Mouse (Mus musculus): ENCODE results near the gene Mroh9. TPM values are rescaled to one million over a fixed set of nuclear protein-coding genes. Genes with fewer than 3 reads are reported as not detected.

The Mroh9 gene
- total and polyA plus RNA-seq, 2 experiments = not detected

DNA sequence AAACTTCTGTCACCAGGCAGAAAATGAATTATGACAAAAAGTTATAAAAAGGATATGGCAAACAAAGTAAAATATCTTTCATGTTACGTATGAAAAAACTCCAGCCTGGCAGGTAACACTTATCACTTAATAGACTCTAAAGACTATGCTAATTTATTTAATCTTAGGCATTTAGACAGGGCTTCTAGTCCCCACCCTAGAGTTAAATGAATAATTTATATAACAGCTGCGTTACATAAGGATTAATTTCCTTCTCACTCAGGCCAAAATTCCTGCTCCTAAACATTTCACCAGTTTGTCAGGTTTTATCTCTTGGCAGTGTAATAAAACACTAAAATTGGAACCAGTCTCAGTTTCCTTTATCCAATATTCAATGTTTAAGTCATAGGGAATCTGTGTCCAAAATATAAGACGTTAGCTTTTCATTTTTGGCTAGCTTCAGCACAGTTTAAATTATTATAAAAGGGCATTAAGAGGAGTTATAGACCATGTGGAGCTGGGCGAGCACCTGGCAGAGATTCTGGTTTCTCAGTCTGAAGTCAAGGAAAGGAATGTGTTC is 84.1 kb downstream of the Mroh9 start:
- no peaks in the 10 kb centered on the region for H3K79me2 ChIP-seq (ENCODE audit: control insufficient read depth, insufficient read depth, low read length)
- 84% methylated on average over 4 of the region's 4 CpGs for WGBS
- H3K4me3 ChIP-seq (ENCODE audit: insufficient read depth, low read depth, low read length) = no peak overlapping the region
- H3K27me3 ChIP-seq (ENCODE audit: control insufficient read depth, insufficient read depth, low read length) = no peaks in the 10 kb centered on the region
- no peak for DNase-seq (ENCODE audit: extremely low read depth, low read depth, low spot score)
- no peaks in the 10 kb centered on the region for H3K36me3 ChIP-seq (ENCODE audit: control insufficient read depth, insufficient read depth, low read length)
- H3K4me1 ChIP-seq (ENCODE audit: control insufficient read depth, insufficient read depth, low read length) = no peaks in the 10 kb centered on the region
- H3K9ac ChIP-seq (ENCODE audit: low read depth, low read length) = no peak overlapping the region
- TF ChIP-seq CTCF (IDR thresholded peaks at IDR 0.05; ENCODE audit: low read depth, low read length) (no peak), POLR2A (IDR thresholded peaks at IDR 0.05; ENCODE audit: extremely low read depth, insufficient read depth, low read length) (no peak)
- H3K27ac ChIP-seq (replicated peaks; ENCODE audit: insufficient read depth, low read depth, low read length) = no peak overlapping the region

GRCm38 (mm10) chr1:162987546-162987945 is 97.9 kb downstream of the Mroh9 start:
- no peak for TF ChIP-seq CTCF (IDR thresholded peaks at IDR 0.05; ENCODE audit: low read depth, low read length)
- TF ChIP-seq POLR2A (IDR thresholded peaks at IDR 0.05; ENCODE audit: extremely low read depth, insufficient read depth, low read length) = no peak
- no peaks in the 10 kb centered on the region for H3K27me3 ChIP-seq (ENCODE audit: control insufficient read depth, insufficient read depth, low read length)
- H3K79me2 ChIP-seq (ENCODE audit: control insufficient read depth, insufficient read depth, low read length) = no peaks in the 10 kb centered on the region
- H3K27ac ChIP-seq (replicated peaks; ENCODE audit: insufficient read depth, low read depth, low read length) = no peak overlapping the region
- no peaks in the 10 kb centered on the region for H3K36me3 ChIP-seq (ENCODE audit: control insufficient read depth, insufficient read depth, low read length)
- H3K4me3 ChIP-seq (ENCODE audit: insufficient read depth, low read depth, low read length) = no peak overlapping the region
- whole genome bisulfite sequencing = 20% methylated on average over 3 of the region's 3 CpGs
- H3K9ac ChIP-seq (ENCODE audit: low read depth, low read length) = no peak overlapping the region
- peaks cover 7% of the 10 kb centered on the region for H3K4me1 ChIP-seq (ENCODE audit: control insufficient read depth, insufficient read depth, low read length)
- DNase-seq (ENCODE audit: extremely low read depth, low read depth, low spot score) = peak; percentile 99

- H3K27ac ChIP-seq (replicated peaks; ENCODE audit: insufficient read depth, low read depth, low read length) = peak overlapping the region; percentile 61
- DNase-seq (ENCODE audit: extremely low read depth, low read depth, low spot score) = peak; percentile 83
- no peak overlapping the region for H3K4me3 ChIP-seq (ENCODE audit: insufficient read depth, low read depth, low read length)
- peaks cover 7% of the 10 kb centered on the region for H3K4me1 ChIP-seq (ENCODE audit: control insufficient read depth, insufficient read depth, low read length)
- H3K79me2 ChIP-seq (ENCODE audit: control insufficient read depth, insufficient read depth, low read length) = no peaks in the 10 kb centered on the region
- TF ChIP-seq CTCF (IDR thresholded peaks at IDR 0.05; ENCODE audit: low read depth, low read length) (no peak), POLR2A (IDR thresholded peaks at IDR 0.05; ENCODE audit: extremely low read depth, insufficient read depth, low read length) (no peak)
- H3K9ac ChIP-seq (ENCODE audit: low read depth, low read length) = no peak overlapping the region
- no peaks in the 10 kb centered on the region for H3K36me3 ChIP-seq (ENCODE audit: control insufficient read depth, insufficient read depth, low read length)
- WGBS = 22% methylated on average over 1 of the region's 1 CpGs
- no peaks in the 10 kb centered on the region for H3K27me3 ChIP-seq (ENCODE audit: control insufficient read depth, insufficient read depth, low read length)
Measured at GRCm38 (mm10) chr1:162986777-162987176, 98.7 kb downstream of the Mroh9 start.

DNA sequence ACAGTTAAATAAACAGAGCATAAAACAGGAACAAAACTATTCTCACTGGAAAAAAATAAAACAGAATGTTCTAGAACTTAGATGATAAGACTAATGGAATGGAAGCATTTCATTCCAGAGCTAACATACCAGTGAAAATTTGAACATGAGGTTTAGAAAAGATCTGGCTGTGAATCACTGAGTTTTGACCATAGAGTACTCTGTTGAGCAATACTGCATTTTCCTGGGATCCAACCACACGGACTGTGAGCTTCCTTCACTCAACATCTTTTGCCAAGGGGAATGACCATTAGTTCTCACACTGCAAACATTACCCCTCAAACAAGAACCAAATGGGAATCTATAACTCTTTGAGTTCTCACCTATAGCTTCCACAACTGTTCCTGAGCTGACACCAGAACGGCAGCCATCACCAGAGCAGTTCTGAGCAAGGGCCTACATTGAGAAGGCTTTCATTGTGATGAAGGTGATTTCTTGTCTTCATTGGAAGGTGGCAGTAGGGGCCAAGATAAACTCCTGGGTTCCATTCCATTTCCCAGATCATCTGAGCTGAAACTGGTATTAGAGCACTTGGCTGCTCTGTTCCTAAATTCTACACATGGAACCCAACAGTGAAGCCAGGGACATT is 99.2 kb downstream of the Mroh9 start:
- WGBS = 16% methylated on average over 2 of the region's 2 CpGs
- Histone ChIP-seq H3K36me3 (ENCODE audit: control insufficient read depth, insufficient read depth, low read length) (no peaks in the 10 kb centered on the region), H3K9ac (ENCODE audit: low read depth, low read length) (no peak overlapping the region), H3K27ac (replicated peaks; ENCODE audit: insufficient read depth, low read depth, low read length) (peak overlapping the region; percentile 61), H3K79me2 (ENCODE audit: control insufficient read depth, insufficient read depth, low read length) (no peaks in the 10 kb centered on the region), H3K4me3 (ENCODE audit: insufficient read depth, low read depth, low read length) (no peak overlapping the region), H3K27me3 (ENCODE audit: control insufficient read depth, insufficient read depth, low read length) (no peaks in the 10 kb centered on the region), H3K4me1 (ENCODE audit: control insufficient read depth, insufficient read depth, low read length) (peaks cover 7% of the 10 kb centered on the region)
- DNase-seq (ENCODE audit: extremely low read depth, low read depth, low spot score) = peak; percentile 97
- TF ChIP-seq CTCF (IDR thresholded peaks at IDR 0.05; ENCODE audit: low read depth, low read length) = no peak
- no peak for TF ChIP-seq POLR2A (IDR thresholded peaks at IDR 0.05; ENCODE audit: extremely low read depth, insufficient read depth, low read length)

- no peaks in the 10 kb centered on the region for H3K79me2 ChIP-seq (ENCODE audit: control insufficient read depth, insufficient read depth, low read length)
- no peak within 1 kb of the TSS for H3K9ac ChIP-seq (ENCODE audit: low read depth, low read length)
- no peak within 1 kb of the TSS for H3K4me3 ChIP-seq (ENCODE audit: insufficient read depth, low read depth, low read length)
- WGBS = 67% methylated on average over 1 of the region's 1 CpGs
- H3K27ac ChIP-seq (replicated peaks; ENCODE audit: insufficient read depth, low read depth, low read length) = no peak within 1 kb of the TSS
- no peaks in the 10 kb centered on the region for H3K36me3 ChIP-seq (ENCODE audit: control insufficient read depth, insufficient read depth, low read length)
- peaks cover 7% of the 10 kb centered on the region for H3K4me1 ChIP-seq (ENCODE audit: control insufficient read depth, insufficient read depth, low read length)
- H3K27me3 ChIP-seq (ENCODE audit: control insufficient read depth, insufficient read depth, low read length) = no peaks in the 10 kb centered on the region
- TF ChIP-seq POLR2A (IDR thresholded peaks at IDR 0.05; ENCODE audit: extremely low read depth, insufficient read depth, low read length) (no peak), CTCF (IDR thresholded peaks at IDR 0.05; ENCODE audit: low read depth, low read length) (no peak)
- DNase-seq (ENCODE audit: extremely low read depth, low read depth, low spot score) = no peak
Measured at GRCm38 (mm10) chr1:162984428-162984827, 101.0 kb downstream of the Mroh9 start, which contains the start of gene Fmo3. Gene Fmo3, minus strand, starts transcription at chr1:162984528.

Other genes with a start within 250 kb of the Mroh9 start
- gene Fmo1, start 219.1 kb downstream of the Mroh9 start, total RNA-seq (2014; rRNA removed) = 187 and 242 TPM in 2 replicates
- gene Fmo1, start 219.1 kb downstream of the Mroh9 start, polyA plus RNA-seq (2012; rRNA removed) = 152 and 171 TPM in 2 replicates
- 49.1 and 52.6 TPM in 2 replicates for gene Fmo2, start 186.9 kb downstream of the Mroh9 start, total RNA-seq (2014; rRNA removed)
- gene Fmo2, start 186.9 kb downstream of the Mroh9 start, polyA plus RNA-seq (2012; rRNA removed) = 7.8 and 10.4 TPM in 2 replicates
- gene Fmo6, start 148.2 kb downstream of the Mroh9 start, total RNA-seq (2014; rRNA removed) = not detected in 2 replicates
- gene Fmo6, start 148.2 kb downstream of the Mroh9 start, polyA plus RNA-seq (2012; rRNA removed) = not detected in 2 replicates
- gene Fmo3, start 101.1 kb downstream of the Mroh9 start, total RNA-seq (2014; rRNA removed) = 234 and 412 TPM in 2 replicates
- gene Fmo3, start 101.1 kb downstream of the Mroh9 start, polyA plus RNA-seq (2012; rRNA removed) = 53.9 and 77.7 TPM in 2 replicates
- 0.40 and 0.46 TPM in 2 replicates for gene Prrx1, start 228.0 kb upstream of the Mroh9 start, total RNA-seq (2014; rRNA removed)
- 0.04 and 0.06 TPM in 2 replicates for gene Prrx1, start 228.0 kb upstream of the Mroh9 start, polyA plus RNA-seq (2012; rRNA removed)

Measured in liver, adult 2 months (tissue).